Mouse (Mus musculus): ENCODE measurements around the gene Olfr868. TPM values are rescaled to one million over a fixed set of nuclear protein-coding genes. Genes with fewer than 3 reads are reported as not detected.

The Olfr868 gene
- not detected in 2 replicates for total RNA-seq (2014; fragmentation: Nextera tagmentation)
- total RNA-seq (2017) = not detected in 2 replicates

DNA sequence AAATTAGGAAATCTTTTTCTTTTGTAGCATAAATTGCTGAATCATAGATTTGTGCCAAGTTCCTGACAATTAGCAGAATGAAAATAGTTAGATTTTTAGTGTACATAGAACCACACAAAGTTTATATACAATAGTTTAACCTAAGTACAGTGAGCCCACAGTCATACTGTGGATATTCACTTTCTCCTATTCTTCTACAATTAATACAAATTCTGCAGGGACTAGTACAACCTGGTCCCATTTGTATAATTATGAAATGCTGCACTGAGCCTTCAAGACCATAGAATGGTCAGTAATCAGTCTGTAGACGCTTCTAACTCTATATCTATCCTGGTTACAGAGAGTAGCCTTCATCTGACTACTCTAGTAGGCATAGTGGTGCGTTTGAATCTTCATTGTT lies at the start of gene Olfr868:
TSS of gene Olfr868 (plus strand) at position 301 of the 400 bp plus-strand sequence.
- ATAC-seq (replicated peaks; ENCODE audit: poor library complexity, severe bottlenecking) = no peak

GRCm38 (mm10) chr9:20057462-20057861 lies 41.0 kb upstream of the Olfr868 start, which contains the start of gene Olfr867:
Gene Olfr867, minus strand, starts transcription at chr9:20057562.
- ATAC-seq (replicated peaks; ENCODE audit: poor library complexity, severe bottlenecking) = no peak

DNA sequence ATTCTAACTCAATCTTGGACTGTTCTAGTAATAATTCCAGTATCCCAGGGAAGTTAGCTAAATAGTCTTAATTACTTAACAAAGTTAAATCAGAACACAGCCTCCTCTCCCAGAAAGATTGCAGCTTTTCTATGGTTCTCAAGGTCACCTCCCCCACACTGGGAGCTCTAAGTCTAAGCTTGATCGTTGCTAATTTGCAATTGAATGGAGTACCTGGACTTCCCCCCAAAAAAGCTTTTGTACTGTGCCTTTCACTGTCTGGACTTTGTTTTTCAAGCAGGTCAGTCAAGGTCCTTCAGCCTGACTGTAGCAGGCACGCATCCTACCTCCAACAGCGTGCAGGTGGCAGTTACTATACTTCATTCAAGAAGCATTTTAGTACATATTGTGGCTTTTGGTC lies 28.2 kb upstream of the Olfr868 start:
- no peak for ATAC-seq (replicated peaks; ENCODE audit: poor library complexity, severe bottlenecking)

DNA sequence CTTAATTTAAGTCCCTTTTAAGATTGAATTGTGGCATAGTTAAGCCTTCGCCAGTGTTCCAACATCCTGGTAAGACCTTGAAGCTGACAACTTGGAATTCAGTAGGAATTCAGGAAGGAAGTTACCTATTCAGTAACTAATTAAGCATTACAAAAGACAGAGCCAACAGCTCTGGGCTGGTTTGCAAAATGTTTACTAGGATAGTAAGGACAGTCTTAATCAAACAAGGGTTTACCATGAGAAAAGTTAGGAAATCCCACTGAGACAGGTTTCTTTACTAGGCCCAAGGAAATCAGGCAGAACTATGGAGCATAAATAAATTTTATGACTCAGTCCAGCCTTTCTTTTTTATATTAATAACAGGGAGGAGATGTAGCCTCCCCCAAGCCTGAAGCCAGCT lies 27.1 kb upstream of the Olfr868 start:
- no peak for ATAC-seq (replicated peaks; ENCODE audit: poor library complexity, severe bottlenecking)

DNA sequence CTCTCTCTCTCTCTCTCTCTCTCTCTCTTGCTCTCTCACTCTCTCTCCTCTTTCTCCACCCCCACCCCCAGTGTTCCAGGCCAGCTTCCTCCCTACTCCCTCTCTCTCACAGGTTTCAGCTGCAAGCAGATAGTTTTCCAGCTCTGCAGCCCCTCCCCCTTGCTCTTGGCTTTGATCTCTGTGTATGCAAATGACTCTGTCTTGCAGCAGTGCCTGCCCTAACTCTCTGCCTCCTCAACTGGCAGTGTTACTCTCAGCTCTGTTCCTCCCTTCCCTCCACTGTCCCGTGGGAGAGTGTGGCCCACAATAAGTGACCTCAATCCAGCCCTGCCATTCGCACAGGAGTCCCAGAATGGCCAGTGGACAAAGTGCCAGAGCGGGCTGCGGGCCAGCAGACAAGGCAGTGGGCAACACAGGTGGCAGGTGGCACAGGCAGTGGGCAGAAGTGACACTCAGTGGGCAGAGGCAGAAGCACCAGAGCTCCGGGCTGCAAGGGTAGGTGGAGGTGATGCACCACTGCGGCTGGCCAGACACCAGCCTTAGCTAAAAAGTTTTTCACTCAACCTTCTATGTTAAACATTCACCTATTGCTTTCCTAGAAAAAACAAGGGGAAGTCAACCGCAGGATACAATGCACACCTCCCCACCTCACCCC lies 24.8 kb upstream of the Olfr868 start:
- ATAC-seq (replicated peaks; ENCODE audit: poor library complexity, severe bottlenecking) = no peak

DNA sequence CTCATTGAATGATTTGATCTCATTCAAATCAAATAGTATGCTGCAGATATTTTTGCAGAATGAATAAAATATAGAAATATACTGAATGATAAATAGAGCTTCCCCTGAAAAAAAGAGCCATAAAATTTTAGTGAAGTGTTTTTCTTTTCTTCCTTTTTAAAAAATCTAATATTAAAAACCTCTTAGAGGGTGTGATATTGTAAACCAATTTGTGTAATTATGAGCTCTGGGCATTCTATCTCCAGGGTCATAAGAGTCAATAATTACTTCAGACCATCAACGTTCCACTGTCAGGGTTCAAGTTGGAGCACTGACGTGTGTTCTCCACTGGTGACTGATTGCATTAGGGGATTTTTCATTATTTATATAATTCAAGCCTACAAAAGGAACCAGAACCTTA lies 30.3 kb downstream of the Olfr868 start, which contains the start of gene Olfr869:
TSS of gene Olfr869 (plus strand) at position 301 of the 400 bp plus-strand sequence.
- no peak for ATAC-seq (replicated peaks; ENCODE audit: poor library complexity, severe bottlenecking)

DNA sequence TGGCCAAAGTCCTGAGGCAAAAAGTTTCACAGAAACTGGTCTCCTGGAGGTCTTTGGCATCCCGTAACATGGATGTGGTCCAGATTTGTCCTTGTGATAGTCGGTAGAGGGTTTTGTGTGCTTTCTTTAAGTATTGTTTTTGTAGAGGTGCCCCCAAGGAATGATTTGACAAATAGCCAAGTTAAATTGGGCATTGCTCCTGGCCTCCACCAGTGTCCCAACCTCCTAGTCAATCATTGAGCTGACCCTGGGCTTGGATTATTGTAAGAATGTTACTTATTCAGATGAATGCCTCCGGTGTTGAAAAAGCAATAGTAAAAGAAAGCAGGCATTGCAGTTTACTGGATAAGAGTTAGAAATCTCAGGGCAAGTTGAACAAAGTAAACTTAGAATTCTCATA lies 51.3 kb downstream of the Olfr868 start:
- no peak for ATAC-seq (replicated peaks; ENCODE audit: poor library complexity, severe bottlenecking)

Other genes with a start within 250 kb of the Olfr868 start
- gene Olfr860, start 248.9 kb upstream of the Olfr868 start, total RNA-seq (2014; fragmentation: Nextera tagmentation) = not detected in 2 replicates
- not detected in 2 replicates for gene Olfr860, start 248.9 kb upstream of the Olfr868 start, total RNA-seq (2017)
- not detected in 2 replicates for gene Olfr862, start 210.6 kb upstream of the Olfr868 start, total RNA-seq (2014; fragmentation: Nextera tagmentation)
- not detected in 2 replicates for gene Olfr862, start 210.6 kb upstream of the Olfr868 start, total RNA-seq (2017)
- gene Olfr77, start 181.8 kb upstream of the Olfr868 start, total RNA-seq (2014; fragmentation: Nextera tagmentation) = not detected in 2 replicates
- 0.21 and 0.22 TPM in 2 replicates for gene Olfr77, start 181.8 kb upstream of the Olfr868 start, total RNA-seq (2017)
- not detected in 2 replicates for gene Olfr866, start 70.6 kb upstream of the Olfr868 start, total RNA-seq (2014; fragmentation: Nextera tagmentation)
- not detected in 2 replicates for gene Olfr866, start 70.6 kb upstream of the Olfr868 start, total RNA-seq (2017)
- not detected in 2 replicates for gene Olfr867, start 41.1 kb upstream of the Olfr868 start, total RNA-seq (2014; fragmentation: Nextera tagmentation)
- not detected in 2 replicates for gene Olfr867, start 41.1 kb upstream of the Olfr868 start, total RNA-seq (2017)
- gene Olfr869, start 30.4 kb downstream of the Olfr868 start, total RNA-seq (2014; fragmentation: Nextera tagmentation) = not detected in 2 replicates
- not detected in 2 replicates for gene Olfr869, start 30.4 kb downstream of the Olfr868 start, total RNA-seq (2017)
- not detected in 2 replicates for gene Olfr870, start 75.4 kb downstream of the Olfr868 start, total RNA-seq (2014; fragmentation: Nextera tagmentation)
- not detected in 2 replicates for gene Olfr870, start 75.4 kb downstream of the Olfr868 start, total RNA-seq (2017)
- not detected in 2 replicates for gene Olfr871, start 113.6 kb downstream of the Olfr868 start, total RNA-seq (2014; fragmentation: Nextera tagmentation)
- not detected in 2 replicates for gene Olfr871, start 113.6 kb downstream of the Olfr868 start, total RNA-seq (2017)
- gene Olfr872, start 138.5 kb downstream of the Olfr868 start, total RNA-seq (2014; fragmentation: Nextera tagmentation) = not detected in 2 replicates
- gene Olfr872, start 138.5 kb downstream of the Olfr868 start, total RNA-seq (2017) = not detected in 2 replicates
- not detected in 2 replicates for gene Olfr39, start 183.7 kb downstream of the Olfr868 start, total RNA-seq (2014; fragmentation: Nextera tagmentation)
- not detected in 2 replicates for gene Olfr39, start 183.7 kb downstream of the Olfr868 start, total RNA-seq (2017)
- not detected in 2 replicates for gene Olfr873, start 199.9 kb downstream of the Olfr868 start, total RNA-seq (2014; fragmentation: Nextera tagmentation)
- not detected in 2 replicates for gene Olfr873, start 199.9 kb downstream of the Olfr868 start, total RNA-seq (2017)
- gene Olfr18, start 237.5 kb downstream of the Olfr868 start, total RNA-seq (2014; fragmentation: Nextera tagmentation) = not detected in 2 replicates
- gene Olfr18, start 237.5 kb downstream of the Olfr868 start, total RNA-seq (2017) = not detected in 2 replicates